Mouse (Mus musculus) heart, embryonic 13.5 days (tissue): ENCODE measurements around the gene Ulk4. TPM values are rescaled to one million over a fixed set of nuclear protein-coding genes. Genes with fewer than 3 reads are reported as not detected.
A peak's percentile ranks its signal among the peaks of the same experiment; 100 is the strongest.

Source experiments
- ATAC-seq: fragments of 200-750 bp; cut with Nextera tagmentation; 2 replicates; pipeline ENCODE4 v1.8.0; 2017; ENCODE audit warnings: moderate TSS enrichment; ENCODE audit not compliant: insufficient number of reproducible peaks, low FRiP score, low TSS enrichment; ENCODE audit errors: extremely low read depth
- H3K27ac ChIP-seq: fragments of 300-500 bp; sonication (generic); replicated peaks from 2 replicates; pipeline ENCODE4 v1.5.1; 2015; ENCODE audit warnings: moderate library complexity, mild to moderate bottlenecking, inconsistent platforms
- H3K27me3 ChIP-seq: fragments of 300-500 bp; sonication (generic); replicated peaks from 2 replicates; pipeline ENCODE4 v1.6.1; 2015; ENCODE audit warnings: mild to moderate bottlenecking, inconsistent platforms
- H3K36me3 ChIP-seq: fragments of 300-500 bp; sonication (generic); 2 replicates; pipeline ENCODE4 v1.6.1; 2015; ENCODE audit warnings: mild to moderate bottlenecking, inconsistent platforms
- H3K4me1 ChIP-seq: fragments of 300-500 bp; sonication (generic); 2 replicates; pipeline ENCODE4 v1.6.1; 2015; ENCODE audit warnings: inconsistent platforms
- H3K4me2 ChIP-seq: fragments of 300-500 bp; sonication (generic); 2 replicates; pipeline ENCODE4 v1.6.1; 2015; ENCODE audit warnings: inconsistent platforms, mild to moderate bottlenecking, moderate library complexity
- H3K4me3 ChIP-seq: fragments of 300-500 bp; sonication (generic); 2 replicates; pipeline ENCODE4 v1.5.1; 2015; ENCODE audit warnings: moderate library complexity, mild to moderate bottlenecking, inconsistent platforms
- H3K9ac ChIP-seq: fragments of 300-500 bp; sonication (generic); 2 replicates; pipeline ENCODE4 v1.6.1; 2015; ENCODE audit warnings: inconsistent platforms, mild to moderate bottlenecking, moderate library complexity
- H3K9me3 ChIP-seq: fragments of 300-500 bp; sonication (generic); 2 replicates; pipeline ENCODE4 v1.6.1; 2016; ENCODE audit warnings: inconsistent platforms
- WGBS: fragments of 180-500 bp; shearing (Covaris S2); methylation state at CpG from one replicate; pipeline ENCODE4 v1.1.7; 2015; ENCODE audit warnings: mixed read lengths; 5-methylcytosine and 5-hydroxymethylcytosine counted together
- polyA plus RNA-seq: library from polyadenylated mRNA; unstranded; fragments of >200 nt; fragmentation: Nextera tagmentation; extraction: Ambion mirVana; gene quantifications from 2 replicates; pipeline ENCODE4 v1.2.1, GENCODE M21; 2015

The Ulk4 gene
- polyA plus RNA-seq, 1 experiment from 2014 or later, result 95.9 TPM

- Histone ChIP-seq H3K27me3 (no peaks in the 10 kb centered on the region), H3K36me3 (no peaks in the 10 kb centered on the region), H3K9ac (no peak overlapping the region), H3K27ac (no peak overlapping the region), H3K4me1 (peaks cover 52% of the 10 kb centered on the region), H3K9me3 (no peaks in the 10 kb centered on the region), H3K4me2 (no peak overlapping the region), H3K4me3 (no peak overlapping the region)
- ATAC-seq, result no peak
- WGBS, result 87% methylated on average over 5 of the region's 5 CpGs
These were observed 291.5 kb downstream of the Ulk4 start for GRCm38 (mm10) chr9:120985524-120985923.

DNA sequence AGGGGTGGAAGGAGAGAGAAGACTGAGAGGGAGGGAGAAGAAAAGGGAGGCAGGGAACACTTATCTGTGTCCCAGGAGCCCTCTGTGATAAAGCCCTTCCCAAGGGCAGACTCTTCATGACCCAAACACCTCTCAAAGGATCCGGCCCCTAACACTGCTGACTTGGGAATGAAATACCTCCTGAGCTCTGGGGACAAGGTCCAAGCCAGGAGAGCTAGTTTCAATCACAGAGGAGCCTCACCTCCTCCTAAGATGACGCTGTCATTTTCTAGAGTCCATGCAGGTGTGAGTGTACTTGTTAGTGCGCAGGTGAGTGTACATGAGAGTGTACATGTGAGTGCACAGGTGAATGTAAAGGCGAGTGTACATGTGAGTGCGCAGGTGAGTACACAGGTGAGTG, 292.0 kb downstream of the Ulk4 start:
- peaks cover 49% of the 10 kb centered on the region for H3K4me1 ChIP-seq
- ATAC-seq, result no peak
- 82% methylated on average over 5 of the region's 5 CpGs for WGBS
- no peak overlapping the region for H3K9ac ChIP-seq
- H3K27me3 ChIP-seq, result no peaks in the 10 kb centered on the region
- H3K36me3 ChIP-seq, result no peaks in the 10 kb centered on the region
- H3K4me3 ChIP-seq, result no peak overlapping the region
- no peaks in the 10 kb centered on the region for H3K9me3 ChIP-seq
- H3K4me2 ChIP-seq, result no peak overlapping the region
- no peak overlapping the region for H3K27ac ChIP-seq

GRCm38 (mm10) chr9:120984509-120984908, 292.5 kb downstream of the Ulk4 start:
- Histone ChIP-seq H3K9ac (no peak overlapping the region), H3K36me3 (no peaks in the 10 kb centered on the region), H3K27ac (no peak overlapping the region), H3K27me3 (no peaks in the 10 kb centered on the region), H3K9me3 (no peaks in the 10 kb centered on the region), H3K4me2 (no peak overlapping the region), H3K4me1 (peaks cover 47% of the 10 kb centered on the region), H3K4me3 (no peak overlapping the region)
- no peak for ATAC-seq
- WGBS, result 77% methylated on average over 5 of the region's 5 CpGs

DNA sequence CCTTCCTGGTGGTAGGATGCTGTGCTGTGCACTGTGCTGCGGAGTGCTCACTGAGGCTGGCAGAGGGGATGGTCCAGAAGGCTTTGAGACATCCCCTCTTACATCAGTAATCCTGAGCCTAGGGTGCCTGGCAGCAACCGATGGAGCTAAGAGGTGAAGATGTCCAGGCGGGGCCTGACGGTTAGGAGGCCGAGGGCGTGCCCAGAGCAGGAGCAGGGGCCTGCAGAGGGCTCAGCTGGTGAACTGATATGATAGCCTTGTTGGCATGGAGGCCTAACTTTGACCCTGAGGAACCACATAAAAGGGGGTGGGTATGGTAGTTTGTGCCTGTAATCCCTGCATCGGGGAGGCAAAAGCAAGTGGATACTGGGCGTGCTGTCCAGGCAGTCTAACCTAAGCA, 293.1 kb downstream of the Ulk4 start:
- Histone ChIP-seq H3K9ac (no peak overlapping the region), H3K36me3 (no peaks in the 10 kb centered on the region), H3K9me3 (no peaks in the 10 kb centered on the region), H3K4me2 (no peak overlapping the region), H3K4me1 (peaks cover 41% of the 10 kb centered on the region), H3K27me3 (no peaks in the 10 kb centered on the region), H3K27ac (no peak overlapping the region), H3K4me3 (no peak overlapping the region)
- WGBS, result 75% methylated on average over 8 of the region's 8 CpGs
- ATAC-seq, result no peak

DNA sequence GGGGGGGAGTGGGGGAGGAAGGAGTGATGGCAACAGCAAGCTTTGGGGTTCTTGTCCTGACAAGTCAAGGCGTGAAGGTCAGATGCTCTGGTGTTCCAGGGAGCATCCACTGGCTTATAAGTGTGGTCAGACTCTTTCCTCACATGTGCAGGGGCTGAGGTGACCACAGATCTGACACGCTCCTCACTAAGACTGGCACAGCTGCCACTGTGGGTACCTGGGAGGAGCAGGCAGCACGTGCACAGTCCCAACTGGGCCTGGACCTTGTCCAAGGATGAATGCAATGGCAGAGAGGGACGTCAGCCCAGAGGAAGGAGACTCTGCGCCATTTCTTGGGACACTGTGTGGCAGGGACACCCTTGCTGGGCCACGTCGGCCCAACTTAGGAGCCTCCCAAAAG, 295.2 kb downstream of the Ulk4 start:
- Histone ChIP-seq H3K4me1 (peaks cover 21% of the 10 kb centered on the region), H3K27ac (no peak overlapping the region), H3K4me2 (no peak overlapping the region), H3K27me3 (no peaks in the 10 kb centered on the region), H3K4me3 (no peak overlapping the region), H3K9me3 (no peaks in the 10 kb centered on the region), H3K9ac (no peak overlapping the region), H3K36me3 (no peaks in the 10 kb centered on the region)
- WGBS, result 74% methylated on average over 7 of the region's 7 CpGs
- ATAC-seq, result no peak

DNA sequence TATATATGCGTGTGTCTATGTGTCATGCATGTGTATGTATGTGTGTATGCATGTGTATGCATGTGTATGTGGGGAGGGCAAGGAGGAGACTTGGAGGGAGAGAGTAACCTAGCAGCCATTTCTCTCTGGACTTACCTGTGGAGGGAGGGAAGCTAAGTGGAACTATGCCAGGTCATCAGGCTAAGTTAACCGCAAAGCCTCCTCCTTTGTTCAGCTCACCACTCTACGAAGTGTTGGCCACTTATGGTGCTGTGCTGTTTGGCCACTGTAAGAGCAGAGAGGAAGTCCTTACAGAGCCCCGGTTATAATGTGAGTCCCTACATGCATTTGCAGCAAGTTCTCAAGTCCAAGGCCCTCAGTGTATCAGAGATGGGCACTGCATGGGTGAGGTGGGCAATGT, 300.1 kb downstream of the Ulk4 start:
- WGBS, result 82% methylated on average over 4 of the region's 4 CpGs
- Histone ChIP-seq H3K4me2 (no peak overlapping the region), H3K27me3 (no peaks in the 10 kb centered on the region), H3K36me3 (0 out of 2 replicates have a peak, but pooled peaks cover 4% of the 10 kb centered on the region), H3K4me1 (peaks cover 29% of the 10 kb centered on the region), H3K27ac (no peak overlapping the region), H3K4me3 (no peak overlapping the region), H3K9ac (no peak overlapping the region), H3K9me3 (no peaks in the 10 kb centered on the region)
- ATAC-seq, result no peak

- H3K4me1 ChIP-seq, result peaks cover 29% of the 10 kb centered on the region
- H3K4me2 ChIP-seq, result no peak overlapping the region
- 0 out of 2 replicates have a peak, but pooled peaks cover 4% of the 10 kb centered on the region for H3K36me3 ChIP-seq
- no peak overlapping the region for H3K9ac ChIP-seq
- no peaks in the 10 kb centered on the region for H3K27me3 ChIP-seq
- no peak; the same call in 1 of the 2 replicates for ATAC-seq
- peak overlapping the region; percentile 48; the same call in 1 of the 2 replicates for H3K27ac ChIP-seq
- H3K9me3 ChIP-seq, result no peaks in the 10 kb centered on the region
- no peak overlapping the region for H3K4me3 ChIP-seq
- 49% methylated on average over 5 of the region's 5 CpGs for WGBS
These were observed 300.8 kb downstream of the Ulk4 start for GRCm38 (mm10) chr9:120976158-120976557.

DNA sequence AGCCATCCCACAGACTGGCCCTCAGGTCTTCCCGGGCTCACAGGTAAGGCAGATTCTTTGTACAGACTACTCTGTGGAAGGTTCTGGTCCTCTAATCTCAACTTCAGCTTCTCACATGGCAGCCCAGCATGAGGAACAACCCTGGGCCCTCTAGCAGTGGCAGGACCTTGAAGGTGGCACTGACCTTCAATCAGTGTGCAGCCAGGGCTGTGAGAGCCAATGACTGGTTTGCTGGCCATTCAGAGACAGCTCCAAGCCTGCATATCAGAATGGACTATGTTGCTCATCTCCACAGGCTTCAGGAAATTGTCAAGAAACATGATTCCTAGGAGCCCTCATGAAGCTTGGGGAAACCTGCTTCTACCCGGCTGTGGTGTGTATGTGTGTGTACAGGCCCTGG, 302.8 kb downstream of the Ulk4 start:
- WGBS, result 75% methylated on average over 2 of the region's 2 CpGs
- H3K4me3 ChIP-seq, result no peak overlapping the region
- H3K9me3 ChIP-seq, result no peaks in the 10 kb centered on the region
- no peak for ATAC-seq
- H3K4me2 ChIP-seq, result no peak overlapping the region
- H3K36me3 ChIP-seq, result peaks cover 11% of the 10 kb centered on the region
- H3K9ac ChIP-seq, result no peak overlapping the region
- H3K4me1 ChIP-seq, result peaks cover 29% of the 10 kb centered on the region
- no peak overlapping the region for H3K27ac ChIP-seq
- H3K27me3 ChIP-seq, result no peaks in the 10 kb centered on the region

DNA sequence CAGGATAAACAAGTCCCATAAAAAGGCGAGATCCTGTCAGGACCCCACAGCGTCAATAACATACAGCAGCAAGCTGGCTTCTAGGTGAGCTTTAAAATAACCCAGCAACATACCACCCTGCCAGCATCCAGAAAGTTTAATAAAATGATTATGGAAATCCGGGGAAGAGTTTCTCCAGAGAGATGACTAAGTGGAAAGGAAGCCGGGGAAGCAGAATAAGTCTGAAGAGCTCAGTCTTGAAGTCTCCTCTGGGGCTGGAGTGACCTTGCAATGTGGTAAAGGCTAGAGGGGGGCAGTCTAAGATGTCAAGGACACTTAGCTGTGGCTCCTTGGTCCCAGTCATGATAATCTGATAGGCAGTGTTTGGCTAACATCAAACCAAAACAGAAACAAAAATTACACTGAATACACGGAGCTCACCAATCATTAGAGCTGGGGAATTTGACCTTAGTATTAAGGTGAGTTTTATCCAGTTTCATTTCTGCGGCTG, 303.9 kb downstream of the Ulk4 start:
- Histone ChIP-seq H3K36me3 (peaks cover 23% of the 10 kb centered on the region), H3K4me3 (no peak overlapping the region), H3K4me1 (peaks cover 29% of the 10 kb centered on the region), H3K27me3 (no peaks in the 10 kb centered on the region), H3K4me2 (no peak overlapping the region), H3K9ac (no peak overlapping the region), H3K9me3 (no peaks in the 10 kb centered on the region), H3K27ac (no peak overlapping the region)
- 63% methylated on average over 6 of the region's 6 CpGs for WGBS
- ATAC-seq, result no peak

DNA sequence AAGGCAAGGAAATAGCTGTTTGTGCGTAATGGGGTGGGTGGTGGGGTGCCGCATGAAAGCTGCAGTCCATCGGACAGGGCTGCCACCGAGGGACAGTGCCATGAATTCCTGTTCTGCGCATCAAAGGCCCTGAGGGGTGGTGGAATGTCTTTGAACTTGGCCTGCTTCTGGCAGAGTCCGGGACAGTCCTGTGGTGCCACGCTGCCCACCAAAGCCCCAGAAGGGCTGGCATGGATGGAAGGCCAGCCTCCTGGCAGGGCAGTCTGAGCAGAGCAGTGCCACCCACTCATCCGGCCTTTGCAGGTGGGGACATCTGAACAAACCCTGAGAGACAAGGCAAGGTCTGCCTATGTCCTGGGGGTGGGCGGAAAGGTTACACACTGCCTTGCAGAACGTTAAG, 312.0 kb downstream of the Ulk4 start:
- Histone ChIP-seq H3K36me3 (peaks cover 99% of the 10 kb centered on the region), H3K4me3 (no peak overlapping the region), H3K9ac (peak overlapping the region; percentile 34; the same call in 1 of the 2 replicates), H3K27ac (no peak overlapping the region), H3K4me2 (no peak overlapping the region), H3K4me1 (peaks cover 57% of the 10 kb centered on the region), H3K27me3 (no peaks in the 10 kb centered on the region), H3K9me3 (no peaks in the 10 kb centered on the region)
- ATAC-seq, result no peak
- WGBS, result 74% methylated on average over 10 of the region's 10 CpGs

DNA sequence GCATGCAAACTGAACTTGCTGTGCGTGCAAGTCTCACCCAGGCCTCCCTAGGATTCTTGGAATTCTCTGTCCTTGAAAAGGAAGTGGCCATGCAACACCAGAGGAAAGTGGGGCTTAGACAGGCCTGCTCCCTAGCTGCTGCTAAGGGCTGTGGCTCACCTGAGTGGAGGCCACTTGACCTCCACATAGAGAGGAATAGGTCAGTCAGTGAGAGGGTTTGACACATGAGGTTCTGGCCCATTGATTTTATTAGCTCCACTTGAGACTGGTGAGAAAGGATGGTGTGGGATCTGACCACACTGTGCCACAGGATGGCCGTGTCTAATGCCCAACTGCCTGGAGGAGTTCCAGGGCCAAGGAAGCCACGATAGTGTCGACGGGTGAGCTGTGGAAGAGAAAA, 312.8 kb downstream of the Ulk4 start:
- Histone ChIP-seq H3K4me3 (no peak overlapping the region), H3K4me2 (no peak overlapping the region), H3K9ac (no peak overlapping the region), H3K27ac (peak overlapping the region; percentile 10; the same call in 1 of the 2 replicates), H3K36me3 (peaks cover 99% of the 10 kb centered on the region), H3K4me1 (peaks cover 62% of the 10 kb centered on the region), H3K9me3 (no peaks in the 10 kb centered on the region), H3K27me3 (no peaks in the 10 kb centered on the region)
- WGBS, result 67% methylated on average over 5 of the region's 5 CpGs
- no peak for ATAC-seq

DNA sequence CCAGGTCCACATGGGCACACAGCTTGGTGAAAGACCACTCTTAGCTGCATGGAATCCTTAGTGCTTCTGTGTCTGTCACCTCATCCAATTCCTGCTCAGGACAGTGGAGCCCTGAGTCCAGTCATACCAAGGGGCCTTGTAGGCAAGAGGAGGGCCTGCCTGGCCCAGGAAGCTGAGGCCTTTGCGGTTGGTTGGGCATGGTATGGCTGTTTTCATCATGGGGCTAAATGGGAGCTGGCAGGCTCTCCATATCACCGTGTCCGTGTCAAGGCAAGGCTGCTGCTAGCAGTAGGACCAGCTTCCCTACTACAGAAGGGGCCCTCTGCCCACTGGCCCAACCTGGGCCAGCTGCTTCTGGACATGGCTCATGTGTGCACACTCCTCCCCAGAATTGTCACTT, 313.3 kb downstream of the Ulk4 start:
- no peaks in the 10 kb centered on the region for H3K27me3 ChIP-seq
- H3K4me3 ChIP-seq, result no peak overlapping the region
- H3K27ac ChIP-seq, result peak overlapping the region; percentile 10; the same call in 1 of the 2 replicates
- H3K36me3 ChIP-seq, result peaks cover 99% of the 10 kb centered on the region
- no peaks in the 10 kb centered on the region for H3K9me3 ChIP-seq
- no peak for ATAC-seq
- no peak overlapping the region for H3K9ac ChIP-seq
- H3K4me1 ChIP-seq, result peaks cover 67% of the 10 kb centered on the region
- WGBS, result 64% methylated on average over 3 of the region's 3 CpGs
- H3K4me2 ChIP-seq, result no peak overlapping the region
